Mouse (Mus musculus) ES-E14 (cell line): ENCODE data around the gene Fdxacb1. TPM values are rescaled to one million over a fixed set of nuclear protein-coding genes. Genes with fewer than 3 reads are reported as not detected.

ENCODE experiments used
- DNase-seq: peaks from one replicate; pipeline ENCODE4 v3.0.0-alpha.2; 2013; ENCODE audit warnings: low read depth, low spot score
- H3K27ac ChIP-seq: 2 replicates; pipeline ENCODE4 v1.5.1; 2012; ENCODE audit warnings: low read depth, mild to moderate bottlenecking, low read length, moderate library complexity, mixed read lengths; ENCODE audit not compliant: poor library complexity, insufficient read depth, severe bottlenecking
- H3K36me3 ChIP-seq: 2 replicates; pipeline ENCODE4 v1.6.1; 2012; ENCODE audit warnings: mild to moderate bottlenecking, low read length, moderate library complexity, mixed read lengths; ENCODE audit not compliant: control insufficient read depth, poor library complexity, insufficient read depth, severe bottlenecking
- H3K4me1 ChIP-seq, 2 experiments: fragments of 150-350 bp in 1 of 2; sonication (generic) in 1 of 2; 2 replicates each; pipeline ENCODE4 v1.6.1; 2012; ENCODE audit warnings: low read length in 2 of 2, mild to moderate bottlenecking in 1 of 2, mixed read lengths in 1 of 2; ENCODE audit not compliant: control insufficient read depth in 2 of 2, insufficient read depth in 2 of 2, poor library complexity in 1 of 2
- H3K4me3 ChIP-seq, 2 experiments: fragments of 150-350 bp in 1 of 2; sonication (generic) in 1 of 2; 2 replicates each; pipeline ENCODE4 v1.5.1; 2012; ENCODE audit warnings: low read length in 2 of 2, low read depth in 1 of 2, mild to moderate bottlenecking in 1 of 2, mixed read lengths in 1 of 2; ENCODE audit not compliant: insufficient read depth in 1 of 2, poor library complexity in 1 of 2, severe bottlenecking in 1 of 2
- H3K9ac ChIP-seq: 2 replicates; pipeline ENCODE4 v1.6.1; 2012; ENCODE audit warnings: low read depth, mild to moderate bottlenecking, low read length, mixed read lengths; ENCODE audit not compliant: poor library complexity, insufficient read depth, severe bottlenecking
- H3K9me3 ChIP-seq: fragments of 150-350 bp; sonication (generic); 2 replicates; pipeline ENCODE4 v1.6.1; 2012; ENCODE audit warnings: low read depth, mild to moderate bottlenecking, low read length; ENCODE audit not compliant: control insufficient read depth, insufficient read depth
- CHD2 ChIP-seq: IDR thresholded peaks from 2 replicates; pipeline ENCODE4 v1.6.1; 2014; ENCODE audit warnings: mild to moderate bottlenecking, low read depth, low read length, inconsistent platforms
- HCFC1 ChIP-seq: IDR thresholded peaks from 2 replicates; pipeline ENCODE4 v1.6.1; 2012; ENCODE audit warnings: low read length, inconsistent platforms, borderline replicate concordance; ENCODE audit not compliant: insufficient read depth
- MAFK ChIP-seq: IDR thresholded peaks from 2 replicates; pipeline ENCODE4 v1.6.1; 2014; ENCODE audit warnings: mild to moderate bottlenecking, low read depth, low read length, inconsistent platforms; ENCODE audit not compliant: insufficient read depth
- ZC3H11A ChIP-seq: IDR thresholded peaks from 2 replicates; pipeline ENCODE4 v1.6.1; 2012; ENCODE audit warnings: low read depth, mild to moderate bottlenecking, inconsistent platforms, low read length, borderline replicate concordance
- ZNF384 ChIP-seq: IDR thresholded peaks from 2 replicates; pipeline ENCODE4 v1.6.1; 2012; ENCODE audit warnings: low read depth, low read length, inconsistent platforms
- in situ Hi-C, 2 experiments: fragments of 600-800 bp; cut with MboI; formaldehyde crosslinking; loops; one replicate each; pipeline ENCODE4 v1.15.1; 2025; ENCODE audit warnings: low sequenced_read_pairs in 2 of 2, inconsistent platforms in 1 of 2; ENCODE audit not compliant: unreplicated experiment in 2 of 2
- total RNA-seq: library from RNA; depleted of rRNA; stranded (reverse); fragments of 300-350 nt; gene quantifications from 2 replicates; pipeline ENCODE4 v1.2.3, GENCODE M21; 2012

Fdxacb1 gene
- total RNA-seq, 1 experiment: 5.8 TPM

DNA sequence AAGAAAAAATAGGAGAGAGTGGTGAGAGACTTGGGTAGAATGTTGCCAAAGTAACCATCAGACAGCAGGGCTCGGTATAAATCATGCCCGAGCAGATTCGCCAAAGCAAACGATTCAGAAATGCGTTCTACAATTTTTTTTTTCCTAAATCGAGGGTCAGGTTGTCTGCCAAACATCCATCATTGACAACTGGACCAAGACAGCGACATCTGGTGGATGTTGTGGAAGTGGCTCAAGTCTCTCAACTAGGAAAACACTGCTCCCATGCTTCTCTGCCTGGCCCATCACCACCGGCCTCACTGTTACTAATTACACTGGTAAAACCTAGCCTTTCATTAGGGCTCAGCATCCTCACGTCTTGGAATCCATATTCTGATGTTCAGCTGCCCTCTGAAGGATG is 33.0 kb upstream of the Fdxacb1 start:
- no peaks in the 10 kb centered on the region for H3K9me3 ChIP-seq
- no peak overlapping the region for H3K27ac ChIP-seq
- TF ChIP-seq HCFC1 (no peak), MAFK (no peak), CHD2 (no peak), ZC3H11A (no peak), ZNF384 (peak; percentile 75)
- no peak overlapping the region for H3K4me3 ChIP-seq
- no peak for DNase-seq
- in situ Hi-C loops: no loop called here
- H3K36me3 ChIP-seq: no peaks in the 10 kb centered on the region
- no peak overlapping the region for H3K9ac ChIP-seq
- H3K4me1 ChIP-seq: peaks cover 0 to 9% of the 10 kb centered on the region in 2 experiments; a peak in 2 of 4 replicates

GRCm38 (mm10) chr9:50738914-50739870 is 28.8 kb upstream of the Fdxacb1 start, which contains the start of gene Dixdc1:
Dixdc1 (minus strand) TSS chr9:50739517.
- Histone ChIP-seq H3K9me3 (no peaks in the 10 kb centered on the region), H3K27ac (no peak within 1 kb of the TSS), H3K4me1 (peaks cover 1 to 13% of the 10 kb centered on the region in 2 experiments; a peak in 2 of 4 replicates), H3K36me3 (peaks cover 2% of the 10 kb centered on the region; the same call in 1 of the 2 replicates), H3K4me3 (peak within 1 kb of the TSS; percentile 33 to 47), H3K9ac (no peak within 1 kb of the TSS)
- in situ Hi-C loops: no loop called here
- TF ChIP-seq ZC3H11A (no peak), CHD2 (no peak), MAFK (no peak), ZNF384 (no peak)
- peak; percentile 97 for DNase-seq

GRCm38 (mm10) chr9:50740867-50741784 is 26.9 kb upstream of the Fdxacb1 start:
- no peak overlapping the region for H3K9ac ChIP-seq
- peaks cover 1 to 13% of the 10 kb centered on the region in 2 experiments; a peak in 2 of 4 replicates for H3K4me1 ChIP-seq
- H3K36me3 ChIP-seq: peaks cover 2% of the 10 kb centered on the region; the same call in 1 of the 2 replicates
- no peaks in the 10 kb centered on the region for H3K9me3 ChIP-seq
- H3K27ac ChIP-seq: no peak overlapping the region
- in situ Hi-C loops: no loop called here
- DNase-seq: no peak
- no peak overlapping the region for H3K4me3 ChIP-seq
- no peak for TF ChIP-seq MAFK
- no peak for TF ChIP-seq ZC3H11A
- TF ChIP-seq ZNF384: no peak
- TF ChIP-seq CHD2: no peak
- no peak for TF ChIP-seq HCFC1

DNA sequence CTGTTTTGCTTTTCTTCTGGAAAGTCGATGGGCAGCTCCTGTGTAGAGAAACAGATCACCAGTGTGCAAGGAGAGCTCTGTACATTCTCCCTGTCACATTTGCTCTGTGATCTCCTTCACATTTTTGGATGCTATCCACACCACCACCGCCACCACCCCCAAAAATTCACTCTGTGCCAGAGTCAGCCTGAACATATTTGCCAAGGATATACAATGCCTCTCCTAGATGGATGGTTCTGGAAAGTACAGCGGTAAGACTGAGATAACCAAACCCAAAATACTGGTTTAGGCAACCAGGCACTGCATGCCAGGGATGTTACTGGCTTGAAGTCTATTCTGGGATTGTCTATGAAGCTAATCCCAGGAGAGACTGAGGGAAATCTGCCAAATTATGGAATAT is 25.8 kb upstream of the Fdxacb1 start:
- Histone ChIP-seq H3K36me3 (peaks cover 2% of the 10 kb centered on the region; the same call in 1 of the 2 replicates), H3K9ac (no peak overlapping the region), H3K4me1 (peaks cover 4 to 13% of the 10 kb centered on the region in 2 experiments; a peak in 3 of 4 replicates), H3K27ac (no peak overlapping the region), H3K9me3 (no peaks in the 10 kb centered on the region), H3K4me3 (no peak overlapping the region)
- in situ Hi-C loops: no loop called here
- TF ChIP-seq ZC3H11A: no peak
- TF ChIP-seq ZNF384: no peak
- no peak for TF ChIP-seq HCFC1
- TF ChIP-seq MAFK: no peak
- TF ChIP-seq CHD2: no peak
- no peak for DNase-seq
